Mouse (Mus musculus) c-Kit-positive CD71-positive TER-119-negative erythroid progenitor cells, embryonic 14.5 days (primary cell): ENCODE measurements at regions not wholly inside any gene's neighbourhood (a gene's known extent, or its start where the extent isn't known, plus 50 kb on each side); places are given as distances from the start of the nearest gene placed in this dataset.

Experiments
- DNase-seq: peaks from one replicate; pipeline ENCODE4 v3.0.0-alpha.2; 2013; ENCODE audit warnings: low read depth

DNA sequence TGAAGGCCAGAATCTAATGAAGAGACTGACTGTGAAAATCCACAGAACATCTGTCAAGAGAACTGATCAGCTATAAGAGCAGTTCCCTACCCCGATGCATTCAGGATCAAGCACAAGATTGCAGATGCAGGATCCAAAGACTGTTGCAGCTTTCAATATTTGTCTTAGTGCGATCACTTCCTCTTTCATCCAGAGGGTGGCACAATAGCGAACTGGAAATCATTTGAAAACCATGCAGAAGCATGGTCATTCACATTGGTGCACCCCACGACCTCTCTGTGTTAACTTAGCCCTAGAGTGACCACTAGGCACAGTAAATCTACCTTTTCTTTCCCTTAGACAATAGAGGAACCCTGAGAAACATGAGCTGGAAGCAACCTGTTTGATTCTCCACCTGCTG, 55.8 kb upstream of the Pak3 start:
- DNase-seq = no peak

DNA sequence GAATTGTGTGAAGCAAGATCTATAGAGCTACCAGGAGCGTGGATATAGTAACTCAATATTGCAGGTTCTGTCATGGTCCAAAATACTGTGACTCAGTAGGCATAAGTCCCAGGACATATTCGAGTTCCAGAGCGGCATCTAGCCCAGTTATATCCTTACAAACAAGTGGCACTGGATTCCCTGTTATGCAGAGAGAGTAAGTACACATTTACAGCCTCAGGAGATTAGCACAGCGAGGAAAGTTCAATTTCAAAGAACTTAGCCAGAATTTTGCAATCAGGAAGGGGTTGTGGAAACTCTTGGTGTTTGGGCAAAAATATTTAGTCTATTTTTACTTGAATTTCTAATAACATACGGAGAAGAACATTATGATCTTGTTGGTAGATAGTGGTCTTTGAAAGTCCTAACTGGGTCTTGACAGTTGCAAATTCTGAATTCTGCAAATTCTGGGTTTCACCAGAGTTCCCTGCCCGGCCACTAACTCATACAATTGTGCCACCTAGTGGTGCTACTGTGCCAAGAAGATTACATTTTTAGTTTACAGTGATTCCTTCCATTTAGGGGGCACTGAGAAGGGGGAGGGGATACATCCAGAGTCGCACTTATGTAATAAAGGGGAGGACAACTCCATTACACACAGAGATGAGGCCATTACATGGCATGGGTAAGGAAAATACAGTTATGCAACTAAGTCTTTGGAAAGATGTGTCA, 54.7 kb upstream of the Chrdl1 start:
- no peak for DNase-seq

DNA sequence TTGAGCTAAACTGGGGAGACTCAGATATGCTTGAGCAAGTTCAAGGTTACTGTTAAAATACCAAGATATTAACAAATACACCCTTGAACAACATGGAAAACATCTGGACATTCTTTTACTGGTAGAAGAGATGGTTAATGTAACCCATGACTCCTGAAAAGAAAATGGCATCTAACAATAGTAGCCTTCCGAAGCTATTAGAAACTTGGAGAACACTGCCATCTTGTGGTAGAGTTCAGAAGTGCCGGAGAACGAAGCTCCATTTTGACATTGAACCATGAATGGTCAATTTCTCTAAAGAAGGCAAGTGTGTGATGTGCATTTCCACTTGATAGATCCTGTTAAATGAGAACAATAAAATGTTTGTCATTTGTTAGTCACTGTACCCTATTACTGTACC, 50.5 kb upstream of the Chrdl1 start:
- peak; percentile 15 for DNase-seq
